ENCODE assay signal across 8 mouse cellular contexts in the genomic region with DNA sequence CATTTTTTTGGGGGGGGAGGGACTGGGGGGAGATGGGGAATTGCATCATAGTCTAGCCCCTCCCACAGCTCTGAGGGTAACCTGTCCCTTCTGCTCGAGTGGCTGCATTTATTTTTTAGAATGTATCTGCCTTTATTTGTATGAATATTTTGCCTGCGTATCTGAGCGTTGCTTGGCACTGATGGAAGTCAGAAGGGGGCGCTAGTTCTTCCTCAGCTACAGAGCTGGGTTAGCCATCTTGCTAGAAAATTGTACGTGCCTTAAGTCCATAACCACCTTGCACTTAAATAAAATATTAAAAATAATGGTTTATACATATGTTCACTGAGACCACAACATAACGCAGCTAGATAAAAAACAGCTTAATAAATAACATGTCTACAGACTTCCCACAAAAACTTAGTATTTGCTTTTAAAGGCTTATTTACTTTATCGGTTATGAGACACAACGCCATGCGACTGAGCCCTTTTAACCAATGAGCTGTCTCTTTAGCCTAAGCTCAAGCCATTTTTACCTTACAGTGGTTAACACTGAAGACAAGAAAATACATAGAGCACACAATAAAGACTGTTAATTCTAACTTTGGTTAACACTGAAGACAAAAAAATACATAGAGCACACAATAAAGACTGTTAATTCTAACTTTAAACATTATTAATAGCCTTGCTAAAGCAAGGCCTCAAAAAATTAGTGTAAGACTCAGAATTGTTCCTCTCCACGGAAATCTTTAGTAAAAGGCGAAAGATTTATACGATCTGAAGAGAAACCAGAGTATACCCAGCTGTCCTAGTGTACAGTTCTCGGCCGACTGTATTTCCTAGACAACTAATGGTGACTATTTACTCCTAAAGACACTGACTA. TPM values are rescaled to one million over a fixed set of nuclear protein-coding genes. Genes with fewer than 3 reads are reported as not detected.
DNase-seq lines count a peak whose midpoint lies in the region; ATAC-seq and TF ChIP-seq lines count a peak whose summit lies in the region.

No protein-coding gene starts in this region.

- H3K4me2 ChIP-seq in embryonic facial prominence, embryonic 11.5 days (ENCODE audit: low read depth, low read length): no peak overlapping the region; the same call in 1 of the 2 replicates
- H3K4me2 ChIP-seq in heart, embryonic 14.5 days (ENCODE audit: low read length): peak overlapping the region; percentile 72
- peak overlapping the region; percentile 74 for H3K4me2 ChIP-seq in kidney, postnatal 0 days (ENCODE audit: low read length)

- peak; percentile 67 for TF ChIP-seq CTCF in layer of hippocampus, adult 2 months (conservative IDR thresholded peaks at IDR 0.05)
- peak; percentile 69 for TF ChIP-seq CTCF in kidney, postnatal 0 days (IDR thresholded peaks at IDR 0.05; ENCODE audit: low read depth)

- no peak for DNase-seq in layer of hippocampus, adult 2 months (ENCODE audit: low spot score in 2 of 2)
- DNase-seq in layer of hippocampus, postnatal 25 days (ENCODE audit: extremely low spot score in 1 of 2, low spot score in 1 of 2): no peak
- DNase-seq in adrenal gland, postnatal 14 days: peak; percentile 64
- peak; percentile 88 for DNase-seq in embryonic facial prominence, embryonic 11.5 days (ENCODE audit: low spot score)
- peak; percentile 91 for DNase-seq in kidney, postnatal 0 days (ENCODE audit: low spot score)
- DNase-seq in lung, postnatal 36 days: peak; percentile 78
- peak; percentile 52 for DNase-seq in skeletal muscle tissue, adult 2 months (ENCODE audit: low read depth, low spot score)

- no peaks in the 10 kb centered on the region for H3K27me3 ChIP-seq in embryonic facial prominence, embryonic 11.5 days (ENCODE audit: control insufficient read depth, insufficient read depth, low read length)
- no peaks in the 10 kb centered on the region for H3K27me3 ChIP-seq in heart, embryonic 14.5 days (ENCODE audit: control insufficient read depth, insufficient read depth, low read length)
- no peaks in the 10 kb centered on the region for H3K27me3 ChIP-seq in kidney, postnatal 0 days (ENCODE audit: insufficient read depth, low read length)

- peak overlapping the region; percentile 95 for H3K27ac ChIP-seq in layer of hippocampus, adult 2 months
- H3K27ac ChIP-seq in embryonic facial prominence, embryonic 11.5 days (replicated peaks; ENCODE audit: low read depth, low read length): peak overlapping the region; percentile 21; the same call in 1 of the 2 replicates
- H3K27ac ChIP-seq in heart, embryonic 14.5 days (replicated peaks in 1 of 2; ENCODE audit: control insufficient read depth in 1 of 2, insufficient read depth in 1 of 2, low read depth in 2 of 2, low read length in 2 of 2): peak overlapping the region; percentile 76 to 94
- H3K27ac ChIP-seq in kidney, postnatal 0 days: peak overlapping the region; percentile 97

- H3K9ac ChIP-seq in embryonic facial prominence, embryonic 11.5 days (replicated peaks; ENCODE audit: low read length): no peak overlapping the region
- peak overlapping the region; percentile 90 for H3K9ac ChIP-seq in heart, embryonic 14.5 days (ENCODE audit: low read length)
- H3K9ac ChIP-seq in kidney, postnatal 0 days (ENCODE audit: low read depth, low read length): no peak overlapping the region

- H3K9me3 ChIP-seq in embryonic facial prominence, embryonic 11.5 days (replicated peaks; ENCODE audit: control insufficient read depth, low read length): no peaks in the 10 kb centered on the region
- H3K9me3 ChIP-seq in heart, embryonic 14.5 days (ENCODE audit: control insufficient read depth, low read length): no peaks in the 10 kb centered on the region
- H3K9me3 ChIP-seq in kidney, postnatal 0 days (replicated peaks; ENCODE audit: low read length): no peaks in the 10 kb centered on the region

- no peaks in the 10 kb centered on the region for H3K4me1 ChIP-seq in embryonic facial prominence, embryonic 11.5 days (ENCODE audit: control insufficient read depth, insufficient read depth, low read length)
- H3K4me1 ChIP-seq in heart, embryonic 14.5 days (ENCODE audit: control insufficient read depth in 2 of 2, insufficient read depth in 2 of 2, low read length in 2 of 2): peaks cover 2 to 8% of the 10 kb centered on the region in 2 experiments; a peak in 3 of 4 replicates
- no peaks in the 10 kb centered on the region for H3K4me1 ChIP-seq in kidney, postnatal 0 days (replicated peaks; ENCODE audit: insufficient read depth, low read length)

- under 1% methylated on average over 14 of the region's 14 CpGs for WGBS in embryonic facial prominence, embryonic 11.5 days
- 1% methylated on average over 14 of the region's 14 CpGs for WGBS in heart, embryonic 14.5 days
- 2% methylated on average over 14 of the region's 14 CpGs for WGBS in kidney, postnatal 0 days

- peak; percentile 87 for ATAC-seq in embryonic facial prominence, embryonic 11.5 days (replicated peaks; ENCODE audit: insufficient number of reproducible peaks, low FRiP score, low TSS enrichment, low read depth)
- ATAC-seq in heart, embryonic 14.5 days (ENCODE audit: insufficient number of reproducible peaks, insufficient read depth, low FRiP score, low read depth): peak; percentile 73
- ATAC-seq in kidney, postnatal 0 days (replicated peaks; ENCODE audit: low FRiP score, low read depth): peak; percentile 84

- H3K36me3 ChIP-seq in embryonic facial prominence, embryonic 11.5 days (replicated peaks; ENCODE audit: control insufficient read depth, insufficient read depth, low read depth, low read length): no peaks in the 10 kb centered on the region
- no peaks in the 10 kb centered on the region for H3K36me3 ChIP-seq in heart, embryonic 14.5 days (ENCODE audit: control insufficient read depth, insufficient read depth, low read length)
- no peaks in the 10 kb centered on the region for H3K36me3 ChIP-seq in kidney, postnatal 0 days (ENCODE audit: insufficient read depth, low read length)

- H3K4me3 ChIP-seq in layer of hippocampus, adult 2 months: peak overlapping the region; percentile 82
- no peak overlapping the region for H3K4me3 ChIP-seq in embryonic facial prominence, embryonic 11.5 days (ENCODE audit: low read depth, low read length)
- H3K4me3 ChIP-seq in heart, embryonic 14.5 days (ENCODE audit: control insufficient read depth in 1 of 2, insufficient read depth in 1 of 2, low read depth in 1 of 2, low read length in 2 of 2): peak overlapping the region in 1 of 2 experiments; percentile 64; a peak in 1 of 4 replicates
- peak overlapping the region; percentile 56; the same call in 1 of the 2 replicates for H3K4me3 ChIP-seq in kidney, postnatal 0 days (replicated peaks; ENCODE audit: low read depth, low read length)

RNA-seq across cellular contexts. Expression of a gene that starts 0.7 kb away (rescaled TPM):
- total RNA-seq in layer of hippocampus, adult 2 months (2021): 1 to 10 TPM; 6.2 to 7.2 TPM
- 1 to 10 TPM; 6.1 to 7.5 TPM for total RNA-seq in layer of hippocampus, postnatal 25 days (2021)
- total RNA-seq in adrenal gland, postnatal 14 days (2021): 7.3 and 9.7 TPM in 2 replicates
- 10.7 and 12.3 TPM in 2 replicates for polyA plus RNA-seq in embryonic facial prominence, embryonic 11.5 days (2014; fragmentation: Nextera tagmentation; extraction: Ambion mirVana)
- 12.9 and 14.4 TPM in 2 replicates for polyA plus RNA-seq in heart, embryonic 14.5 days (2014; fragmentation: Nextera tagmentation; extraction: Ambion mirVana)
- 14.8 and 14.9 TPM in 2 replicates for polyA plus RNA-seq in kidney, postnatal 0 days (2015; fragmentation: Nextera tagmentation; extraction: Ambion mirVana)

RNA-seq across cellular contexts. Expression of a gene that starts 32.5 kb away (rescaled TPM):
- total RNA-seq in layer of hippocampus, adult 2 months (2021): not detected
- not detected for total RNA-seq in layer of hippocampus, postnatal 25 days (2021)
- total RNA-seq in adrenal gland, postnatal 14 days (2021): not detected in 2 replicates
- polyA plus RNA-seq in embryonic facial prominence, embryonic 11.5 days (2014; fragmentation: Nextera tagmentation; extraction: Ambion mirVana): not detected in 2 replicates
- polyA plus RNA-seq in heart, embryonic 14.5 days (2014; fragmentation: Nextera tagmentation; extraction: Ambion mirVana): not detected in 2 replicates
- polyA plus RNA-seq in kidney, postnatal 0 days (2015; fragmentation: Nextera tagmentation; extraction: Ambion mirVana): not detected in 2 replicates

RNA-seq across cellular contexts. Expression of a gene that starts 56.4 kb away (rescaled TPM):
- total RNA-seq in layer of hippocampus, adult 2 months (2021): not detected
- total RNA-seq in layer of hippocampus, postnatal 25 days (2021): not detected
- total RNA-seq in adrenal gland, postnatal 14 days (2021): 0.48 and 1.3 TPM in 2 replicates
- polyA plus RNA-seq in embryonic facial prominence, embryonic 11.5 days (2014; fragmentation: Nextera tagmentation; extraction: Ambion mirVana): not detected in 2 replicates
- 0.09 TPM in 1 of 2 replicates, not detected in the other for polyA plus RNA-seq in heart, embryonic 14.5 days (2014; fragmentation: Nextera tagmentation; extraction: Ambion mirVana)
- 0.08 and 0.20 TPM in 2 replicates for polyA plus RNA-seq in kidney, postnatal 0 days (2015; fragmentation: Nextera tagmentation; extraction: Ambion mirVana)

Comparison
In these comparisons a context has a peak if more than half of its experiments do, and no peak if none do; other contexts are left out.
1. DNase-seq: peak in adrenal gland, postnatal 14 days (single experiment), embryonic facial prominence, embryonic 11.5 days (single experiment), kidney, postnatal 0 days (single experiment), lung, postnatal 36 days (single experiment) and skeletal muscle tissue, adult 2 months (single experiment); none in layer of hippocampus, adult 2 months (0 of 2) and layer of hippocampus, postnatal 25 days (0 of 2).
2. H3K27ac ChIP-seq: peak in every context shown above with its lines; median percentile 97 in kidney, postnatal 0 days; 95 in layer of hippocampus, adult 2 months; 85 in heart, embryonic 14.5 days; 21 in embryonic facial prominence, embryonic 11.5 days.
3. Peak in every context shown above with its lines, with median percentiles within 50 percentile points of each other: ATAC-seq.